Mouse (Mus musculus) frontal cortex, postnatal 10 days (tissue): ENCODE data around the gene Zzz3.
A peak's percentile ranks its signal among the peaks of the same experiment; 100 is the strongest.

ENCODE experiments used
- DNase-seq, 2 experiments: peaks; one replicate each; pipeline ENCODE4 v3.0.0; 2022; ENCODE audit warnings: low spot score in 2 of 2, mixed read lengths in 1 of 2

The Zzz3 gene

DNA sequence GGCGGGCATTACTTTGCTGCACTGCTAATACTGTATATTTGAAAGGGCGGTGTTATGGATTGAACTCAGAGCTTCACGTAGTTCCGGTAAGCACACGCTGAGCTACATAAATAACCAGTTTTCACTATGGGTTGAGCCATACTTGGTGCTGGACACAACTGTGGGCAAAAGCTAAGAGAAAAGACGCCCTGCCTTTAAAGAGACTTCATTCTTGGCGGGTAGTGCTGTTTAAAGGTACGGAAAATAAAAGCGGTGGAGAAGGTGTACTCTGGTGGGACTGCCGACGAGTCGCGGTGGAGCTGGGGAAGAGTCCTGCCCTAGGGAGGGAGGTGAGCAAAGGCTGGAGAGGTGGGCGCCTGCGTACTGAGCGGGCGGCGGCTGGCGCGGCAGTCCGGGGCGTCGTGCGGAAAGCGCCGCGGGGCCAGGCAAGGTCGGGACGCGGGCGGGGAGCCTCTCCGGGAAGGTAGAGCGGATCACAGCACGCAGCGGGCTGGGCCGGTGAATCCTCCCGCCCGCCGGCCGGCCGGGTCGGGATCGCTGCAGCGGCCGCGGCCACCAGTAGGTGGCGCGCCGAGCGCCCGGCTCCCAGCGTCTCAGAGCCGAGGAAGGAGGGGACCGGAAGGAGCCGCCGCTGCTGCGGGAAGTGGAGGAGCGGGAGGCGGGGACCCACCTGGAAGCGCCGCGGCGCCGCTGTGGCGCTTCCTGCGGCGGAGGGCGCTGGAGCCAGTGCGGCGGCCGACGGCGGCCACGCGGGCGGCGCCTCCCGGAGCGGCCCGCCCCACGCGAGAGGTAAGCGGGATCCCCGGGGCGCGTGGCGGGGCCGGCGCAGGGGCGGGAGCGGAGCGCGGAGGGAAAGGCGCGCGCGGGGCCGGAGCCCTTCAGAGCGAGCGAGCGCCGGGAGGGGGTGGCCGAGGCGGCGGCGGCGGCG, at the start of gene Zzz3:
TSS of gene Zzz3 (plus strand) at position 124 of the 928 bp plus-strand sequence.
- DNase-seq, result peak; percentile 80 to 87

DNA sequence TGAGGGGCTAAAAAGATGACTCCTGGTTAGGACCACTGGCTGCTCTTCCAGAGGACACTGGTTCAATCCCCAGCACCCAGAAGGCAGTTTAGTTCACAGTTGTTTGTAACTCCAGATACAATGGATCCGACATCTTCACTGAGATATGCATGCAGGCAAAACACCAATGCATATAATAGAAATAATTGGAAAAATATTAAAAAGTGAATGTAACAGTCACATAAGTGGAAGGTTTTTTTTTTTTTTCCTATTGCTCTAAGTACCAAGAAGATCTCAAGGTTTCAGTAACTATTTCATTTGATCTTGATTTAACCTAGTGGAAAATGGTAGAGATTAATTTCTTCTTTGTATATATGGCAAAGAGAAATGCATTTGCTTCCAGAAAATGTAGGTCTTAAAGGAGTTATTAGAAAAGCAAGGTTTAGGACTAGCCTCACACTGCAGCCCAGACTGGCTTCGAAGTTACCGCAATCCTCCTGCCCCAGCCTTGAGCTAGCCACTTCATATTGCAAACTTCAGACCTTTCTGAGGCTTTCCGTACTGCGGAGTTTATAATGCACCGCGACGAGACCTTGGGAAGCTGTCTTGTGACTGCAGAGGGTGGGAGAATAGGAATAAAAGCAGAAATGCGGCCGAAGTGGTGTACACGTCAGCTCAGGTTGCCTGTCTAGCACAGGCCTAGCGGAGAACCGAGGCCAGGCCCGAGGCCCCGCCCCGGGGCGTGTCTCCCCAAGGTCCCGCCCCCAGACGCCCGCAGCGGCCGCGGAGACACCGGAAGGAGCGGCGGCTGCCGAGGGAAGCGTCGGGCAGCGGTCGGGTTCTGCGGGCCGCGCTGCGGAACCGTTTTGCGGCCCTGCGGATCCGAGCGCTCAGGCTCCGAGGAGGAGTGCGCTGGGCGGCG, 49.3 kb upstream of the Zzz3 start, which contains the start of gene Usp33:
TSS of gene Usp33 (plus strand) at position 747 of the 901 bp plus-strand sequence.
- DNase-seq, result peak; percentile 87 to 92

DNA sequence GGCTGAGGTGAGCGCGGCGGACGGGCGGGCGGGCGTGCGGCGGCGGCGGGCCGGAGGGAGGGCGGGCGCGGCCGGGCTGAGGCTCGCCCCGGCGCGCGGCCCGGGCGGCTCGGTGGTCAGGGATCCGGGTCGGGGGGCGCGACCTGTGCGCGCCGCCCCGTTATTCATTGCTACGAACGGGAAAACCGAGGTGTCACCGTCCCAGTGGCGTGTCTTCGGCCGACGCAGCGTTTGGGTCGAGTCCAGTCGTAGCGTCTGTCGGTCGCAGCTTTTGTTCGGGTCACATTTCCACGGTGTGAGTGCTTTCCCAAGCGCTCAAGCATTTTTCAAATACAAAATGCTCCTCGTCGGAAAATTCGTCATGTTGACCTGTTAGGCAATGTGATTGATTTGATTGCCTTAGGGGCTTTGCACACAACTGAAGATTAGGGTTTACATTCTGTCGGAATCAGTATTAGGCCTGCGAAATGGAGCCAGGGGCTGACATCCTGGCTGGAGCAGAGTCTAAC, 48.6 kb upstream of the Zzz3 start:
- DNase-seq, result peak in 1 of 2 experiments; percentile 35

DNA sequence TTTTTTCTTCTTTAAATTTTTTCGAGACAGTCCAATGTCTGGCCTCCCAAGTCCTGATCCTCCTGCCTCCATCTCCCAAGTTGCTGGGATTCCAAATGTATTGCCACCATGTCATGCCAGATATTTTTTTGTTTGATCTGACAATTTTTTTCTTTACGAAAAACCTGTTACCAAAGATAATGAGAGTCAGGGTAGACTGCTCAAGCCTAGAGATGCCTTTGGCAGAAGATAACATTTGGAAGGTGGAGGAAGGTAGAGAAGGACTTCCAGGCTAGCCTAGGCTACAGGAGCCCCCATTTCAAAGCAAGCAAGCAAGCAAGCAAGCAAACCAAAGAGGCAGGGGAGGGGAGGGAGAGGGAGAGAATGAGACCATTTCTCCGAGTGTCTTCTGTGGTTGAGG, 48.0 kb upstream of the Zzz3 start:
- DNase-seq, result no peak

DNA sequence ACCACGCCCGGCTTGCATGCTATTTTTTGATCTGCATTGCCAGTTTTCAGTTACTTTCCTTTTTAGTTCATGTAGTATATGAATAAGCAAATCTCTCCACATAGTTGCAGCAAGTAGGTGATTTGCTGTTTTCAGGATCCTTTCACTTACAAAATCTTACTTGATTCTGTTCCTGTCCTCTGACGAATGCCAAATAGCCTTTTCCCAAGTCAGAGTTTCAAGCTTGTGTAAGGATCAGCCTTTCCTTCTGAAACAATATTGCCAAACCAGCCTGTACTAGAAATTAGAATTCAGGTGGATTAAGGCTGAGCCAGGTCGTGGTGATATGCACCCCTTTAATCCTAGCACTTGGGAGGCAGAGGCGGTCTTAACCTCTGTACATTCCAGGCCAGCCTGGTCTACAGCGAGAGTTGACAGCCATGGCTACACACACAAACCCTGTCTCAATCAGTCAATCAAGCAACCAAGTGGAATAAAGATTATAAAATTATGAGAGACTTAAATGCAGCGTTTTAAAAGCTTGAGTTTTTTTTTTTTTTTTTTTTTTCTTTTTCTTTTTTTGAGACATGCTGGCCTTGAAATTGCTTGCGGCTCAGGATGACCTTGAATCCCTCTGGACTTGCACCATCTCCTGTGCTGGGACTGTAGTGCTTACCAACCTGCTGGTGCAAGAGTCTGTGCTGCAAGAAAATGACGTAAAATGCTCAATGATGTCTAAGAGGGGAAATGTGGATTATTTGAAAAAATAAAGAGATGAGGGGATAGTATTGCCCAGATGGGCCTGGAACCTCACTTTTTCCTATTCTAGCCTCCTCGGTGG, 47.1 kb upstream of the Zzz3 start:
- DNase-seq, result no peak

DNA sequence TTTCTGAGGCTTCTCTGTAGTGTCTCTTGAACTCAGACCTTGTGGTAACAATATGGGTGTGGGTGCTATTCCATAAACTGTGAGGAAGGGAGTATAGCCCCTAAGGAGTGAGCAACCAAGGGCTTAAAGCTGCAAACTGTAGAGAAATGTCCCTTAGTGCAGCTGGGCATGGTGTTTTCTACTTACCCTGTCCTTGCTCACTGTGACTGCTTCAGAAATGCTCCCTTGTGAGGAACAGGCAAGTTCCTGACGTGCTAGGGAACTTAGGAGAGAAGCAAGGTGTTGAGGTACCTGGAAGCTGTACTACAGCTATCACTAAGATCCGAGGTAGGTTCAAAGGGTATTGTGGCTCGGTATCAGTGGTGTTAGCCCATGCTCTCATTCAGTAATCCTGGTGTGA, 44.8 kb upstream of the Zzz3 start:
- DNase-seq, result no peak

DNA sequence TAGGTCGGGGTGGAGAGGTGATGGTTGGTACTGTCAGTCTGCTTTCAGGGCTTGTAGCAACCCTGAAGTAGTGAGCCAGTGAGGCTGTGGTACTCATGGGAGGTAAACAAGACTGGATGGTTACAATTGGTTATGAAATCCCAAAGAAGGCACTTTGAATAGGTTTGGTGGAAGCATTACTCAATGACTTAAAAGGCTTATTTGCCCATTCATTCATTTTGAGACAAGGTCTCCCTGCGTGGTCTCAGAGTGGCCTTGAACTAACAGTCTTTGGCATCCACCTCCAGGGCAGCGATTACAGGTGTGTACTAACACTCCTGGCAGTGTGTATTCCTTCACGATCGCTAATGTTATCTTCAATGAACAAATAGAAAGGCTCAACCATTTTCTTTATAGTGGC, 44.3 kb upstream of the Zzz3 start:
- no peak for DNase-seq

DNA sequence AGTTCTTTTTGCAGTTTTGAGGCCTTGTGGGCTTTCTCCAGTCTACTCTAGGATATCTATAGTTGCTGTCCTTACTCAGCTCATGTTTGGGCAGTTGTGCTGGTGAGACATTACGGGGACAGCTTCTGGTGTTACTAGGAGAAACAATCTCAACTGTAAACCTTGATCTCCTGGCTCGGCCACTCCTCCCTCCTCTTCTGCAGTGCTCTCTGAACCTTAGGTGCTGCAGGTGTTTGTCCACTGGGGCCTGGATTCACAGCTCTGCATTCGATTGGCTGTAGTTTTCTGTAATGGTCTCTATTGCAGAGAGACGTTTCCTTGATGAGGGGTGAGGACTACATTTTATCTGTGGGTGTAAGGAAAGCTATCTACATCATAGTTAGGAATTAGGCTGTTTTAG, 43.0 kb upstream of the Zzz3 start:
- no peak for DNase-seq

DNA sequence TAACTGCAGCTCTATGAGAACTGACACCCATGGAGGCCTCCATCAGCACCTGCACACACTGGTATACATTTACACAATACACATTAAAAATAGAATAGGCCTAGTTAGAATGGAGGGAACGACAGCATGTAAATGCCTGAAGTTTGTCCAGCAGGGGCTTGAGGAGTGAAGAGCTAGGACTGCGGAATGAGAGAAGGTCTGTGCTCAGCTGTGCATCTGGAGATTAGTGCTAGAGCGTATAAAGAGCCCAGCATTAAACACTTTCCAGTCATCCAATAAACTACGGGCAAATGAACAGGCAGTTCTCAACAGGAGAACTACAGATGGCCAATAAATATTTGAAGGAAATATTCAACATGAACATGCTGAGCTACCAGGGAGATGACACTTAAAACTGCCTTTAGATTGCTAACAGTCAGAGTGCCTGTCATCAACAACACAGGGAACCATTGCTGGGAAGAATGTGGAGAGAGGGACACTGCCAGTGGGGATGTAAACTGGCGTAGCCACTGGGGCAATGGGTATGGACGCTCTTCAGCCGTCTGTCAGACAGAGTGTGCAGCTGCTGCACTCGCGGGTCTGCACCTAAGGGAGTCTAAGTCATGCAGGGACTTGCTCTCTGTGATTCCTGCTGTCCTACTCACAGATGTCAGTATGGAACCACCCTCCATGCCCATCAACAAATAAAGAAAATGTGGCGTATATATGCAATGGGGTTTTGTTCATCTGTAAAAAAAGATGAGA, 41.7 kb upstream of the Zzz3 start:
- DNase-seq, result no peak

DNA sequence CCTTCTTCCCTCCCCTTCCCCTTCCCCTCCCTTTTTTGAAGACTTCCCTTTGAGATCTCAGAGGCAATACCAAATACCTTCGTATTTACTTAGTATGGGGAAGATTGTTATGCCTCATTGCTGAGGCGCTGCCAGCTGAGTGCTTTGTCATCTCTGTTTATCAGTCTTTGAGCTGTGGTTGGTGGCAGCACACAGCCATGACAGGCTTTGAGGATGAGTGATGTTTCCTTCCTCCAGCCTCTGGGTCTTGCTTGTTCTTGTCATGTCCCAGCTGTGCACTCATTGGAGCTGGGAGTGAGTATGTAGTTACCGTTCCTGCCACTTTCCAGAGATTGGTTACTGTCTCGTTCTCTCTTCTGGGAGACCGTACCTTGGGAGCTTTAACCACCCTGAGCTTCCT, 39.9 kb upstream of the Zzz3 start:
- no peak for DNase-seq

DNA sequence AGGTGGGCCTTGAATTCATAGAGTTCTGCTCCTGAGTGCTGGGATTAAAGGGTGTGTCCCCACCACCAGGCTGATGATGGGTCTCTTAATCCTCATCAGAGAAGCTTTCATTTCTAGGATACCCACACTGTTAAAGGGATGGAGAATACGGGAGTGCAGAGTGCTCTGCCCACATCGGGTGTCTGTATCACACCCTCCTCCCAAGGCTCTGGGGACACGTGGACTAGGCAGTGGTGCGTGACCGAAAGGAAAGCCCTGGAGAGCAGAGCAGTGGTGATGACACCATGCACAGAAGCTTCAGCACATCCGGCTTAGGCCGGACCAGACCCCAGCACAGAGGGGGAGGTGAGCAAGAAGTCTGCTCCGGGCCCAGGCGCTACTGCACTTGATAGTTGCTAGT, 38.5 kb upstream of the Zzz3 start:
- no peak for DNase-seq

DNA sequence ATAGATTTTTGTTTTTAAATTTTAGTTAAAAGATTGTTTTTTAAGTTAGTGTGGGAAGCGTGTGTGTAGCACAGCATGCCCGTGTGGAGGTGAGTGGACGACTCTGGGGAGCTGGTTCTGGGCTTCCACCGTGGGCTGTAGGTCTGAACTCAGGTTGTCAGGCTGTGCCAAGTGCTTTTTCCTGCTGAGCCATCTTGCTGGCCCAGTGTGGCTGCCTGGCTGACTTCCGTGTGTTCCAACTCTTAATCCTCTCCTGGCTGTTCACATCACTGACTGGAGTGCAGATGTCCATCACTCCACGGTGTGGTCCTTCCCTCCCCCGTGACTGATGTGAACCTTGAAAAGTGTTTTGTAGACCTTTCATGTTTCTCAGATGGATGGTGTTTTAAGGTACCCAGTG, 36.1 kb upstream of the Zzz3 start:
- no peak for DNase-seq

DNA sequence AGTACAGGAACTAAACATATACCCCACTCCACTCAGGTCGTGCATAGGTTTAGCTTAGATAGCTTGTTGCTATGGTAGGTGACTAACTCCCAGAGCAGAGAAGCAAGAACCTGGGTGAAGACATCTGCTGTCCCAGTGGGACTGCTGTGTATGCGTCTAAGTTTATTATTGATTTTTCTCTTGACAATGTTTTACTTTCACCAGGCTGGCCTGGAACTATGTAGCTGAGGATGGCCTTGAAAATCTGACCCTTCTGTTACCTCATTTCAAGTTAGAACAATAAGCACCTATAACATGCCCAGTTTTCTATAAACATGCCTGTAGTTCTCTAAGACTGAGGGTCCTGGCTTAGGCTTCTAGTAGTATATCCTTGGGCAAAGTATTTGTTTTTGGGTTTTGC, 31.1 kb upstream of the Zzz3 start:
- DNase-seq, result no peak

DNA sequence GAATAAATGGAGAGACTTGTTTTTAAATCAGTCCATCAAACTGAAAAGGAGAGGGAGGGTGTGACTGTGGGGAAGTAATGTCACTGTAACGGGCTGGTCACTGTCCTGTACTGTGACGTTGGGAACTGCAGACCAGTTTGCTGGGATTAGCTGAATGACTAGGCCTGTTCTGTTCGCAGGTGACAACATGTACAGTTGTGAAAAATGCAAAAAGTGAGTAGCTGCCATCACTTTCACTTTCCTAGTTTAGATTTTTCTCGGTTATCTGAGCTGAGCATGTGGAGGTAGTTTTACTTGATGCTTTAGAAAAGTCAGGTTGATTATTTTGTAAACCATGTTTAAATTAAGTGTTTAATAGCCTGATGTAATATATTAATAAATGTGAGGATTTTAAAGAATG, 19.2 kb upstream of the Zzz3 start:
- no peak for DNase-seq

DNA sequence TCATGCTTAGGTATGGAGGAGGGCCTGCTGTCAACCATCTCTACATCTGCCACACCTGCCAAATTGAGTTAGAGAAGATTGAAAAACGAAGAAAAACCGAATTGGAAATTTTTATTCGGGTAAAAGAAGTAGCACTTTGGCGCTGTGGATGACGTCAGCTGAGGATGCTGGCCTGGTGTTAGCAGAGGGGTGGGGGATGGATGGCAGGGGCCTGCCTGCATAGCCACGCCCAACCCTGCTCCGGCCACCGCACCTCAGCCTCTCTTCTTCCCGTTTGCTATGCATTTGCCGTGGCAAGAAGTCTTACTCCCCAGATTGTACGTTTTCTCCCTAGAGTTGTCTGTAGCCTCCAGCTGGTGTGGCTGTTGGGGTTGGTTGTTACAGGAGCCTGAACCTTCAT, 11.2 kb upstream of the Zzz3 start:
- DNase-seq, result no peak

DNA sequence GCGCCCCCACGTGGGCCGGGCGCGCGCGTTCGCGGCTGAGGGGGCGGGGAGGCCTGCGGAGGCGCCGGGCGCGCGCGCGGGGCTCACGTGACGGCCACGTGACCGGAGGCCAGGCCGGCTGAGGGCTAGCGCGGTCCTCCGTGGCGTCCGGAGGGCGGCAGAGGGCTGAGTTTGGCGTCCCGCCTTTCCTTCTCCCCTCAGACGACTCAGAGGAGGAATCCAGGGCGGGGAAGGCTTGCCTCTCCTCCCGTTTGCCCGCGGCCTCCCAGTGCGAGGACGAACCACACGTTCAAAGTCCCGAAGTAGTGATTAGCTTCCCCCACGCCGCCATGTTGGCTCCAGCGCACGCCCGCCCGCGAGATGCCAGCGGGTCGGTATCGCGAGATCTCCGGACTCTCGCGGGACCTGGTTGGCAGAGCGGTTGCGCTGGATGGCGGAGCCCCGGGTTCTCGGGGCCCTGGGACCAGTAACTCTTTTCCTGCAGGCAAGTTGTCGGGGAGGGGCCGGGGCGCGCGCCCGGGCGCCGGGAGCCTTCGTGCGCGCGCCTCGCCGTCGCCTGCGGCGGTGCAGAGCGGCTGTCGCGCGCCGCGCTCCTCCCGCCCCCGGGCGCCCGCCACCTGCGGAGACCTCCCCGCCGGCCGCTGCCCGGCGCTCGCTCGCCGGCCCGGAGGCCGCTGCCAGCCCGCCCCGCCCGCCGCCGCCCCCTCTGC, 1.2 kb downstream of the Zzz3 start:
- DNase-seq, result peak; percentile 94 to 98

DNA sequence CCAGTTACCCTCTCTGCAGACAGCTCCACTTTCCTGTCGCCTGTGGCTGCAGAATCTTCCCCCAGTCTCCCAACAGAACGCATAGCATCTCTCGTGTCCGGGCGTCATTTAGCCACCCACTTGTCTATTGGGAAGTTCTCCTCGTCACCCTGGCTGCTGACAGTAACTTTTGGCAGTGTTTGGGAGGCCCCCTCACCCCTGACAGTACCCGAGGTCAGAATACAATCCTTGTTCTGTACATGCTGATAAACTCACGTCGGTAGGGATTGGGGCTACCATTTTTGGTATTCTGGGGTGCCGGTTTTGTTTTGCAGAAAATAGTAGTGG, 1.7 kb downstream of the Zzz3 start:
- DNase-seq, result peak; percentile 22 to 28

DNA sequence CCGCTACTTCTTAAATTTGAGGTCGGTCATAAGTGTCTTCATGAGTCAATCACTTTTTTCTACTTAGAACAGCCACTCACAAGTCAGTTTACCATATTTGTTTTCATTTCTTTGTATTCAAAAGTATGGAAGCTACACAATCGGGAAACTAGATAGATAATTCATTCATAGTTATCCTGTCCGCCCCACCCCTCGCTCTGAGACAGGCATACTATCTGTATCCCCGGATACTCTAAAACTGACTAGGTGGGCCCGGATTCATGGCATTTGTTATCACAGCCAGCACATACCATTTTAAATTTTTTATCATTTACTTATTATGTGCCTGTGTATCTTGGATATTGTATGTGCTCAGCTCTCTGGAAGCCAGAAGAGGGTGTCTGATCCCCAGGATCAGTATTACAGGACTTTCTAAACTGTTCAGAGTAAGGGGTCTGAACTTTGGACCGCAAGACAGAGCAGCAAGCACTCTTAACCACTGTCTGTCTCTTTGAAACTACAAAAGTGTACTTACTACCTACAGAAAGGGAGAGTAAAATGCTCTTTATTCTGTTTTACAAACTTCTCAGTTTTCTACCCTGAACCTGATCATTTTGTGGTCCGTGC, 2.2 kb downstream of the Zzz3 start:
- DNase-seq, result no peak

DNA sequence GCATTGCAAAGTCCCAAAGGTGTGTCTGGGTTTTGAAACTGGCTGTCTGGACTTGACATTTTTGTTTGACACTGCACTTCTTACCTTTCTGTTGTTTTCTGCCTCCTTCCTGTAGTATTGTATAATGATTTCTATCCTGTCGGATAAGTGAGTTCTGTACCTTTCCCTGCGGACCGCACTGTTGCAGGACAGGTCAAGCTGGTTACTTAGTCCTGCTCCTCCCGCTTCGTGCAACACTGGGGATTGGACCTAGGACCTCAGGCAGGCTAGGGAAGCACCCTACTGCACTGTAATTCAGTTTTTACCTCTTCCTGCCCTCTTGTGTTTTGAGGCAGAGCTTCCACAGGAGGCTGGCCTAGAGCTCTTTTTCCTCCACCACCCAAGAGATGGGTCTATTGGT, 5.2 kb downstream of the Zzz3 start:
- DNase-seq, result no peak

DNA sequence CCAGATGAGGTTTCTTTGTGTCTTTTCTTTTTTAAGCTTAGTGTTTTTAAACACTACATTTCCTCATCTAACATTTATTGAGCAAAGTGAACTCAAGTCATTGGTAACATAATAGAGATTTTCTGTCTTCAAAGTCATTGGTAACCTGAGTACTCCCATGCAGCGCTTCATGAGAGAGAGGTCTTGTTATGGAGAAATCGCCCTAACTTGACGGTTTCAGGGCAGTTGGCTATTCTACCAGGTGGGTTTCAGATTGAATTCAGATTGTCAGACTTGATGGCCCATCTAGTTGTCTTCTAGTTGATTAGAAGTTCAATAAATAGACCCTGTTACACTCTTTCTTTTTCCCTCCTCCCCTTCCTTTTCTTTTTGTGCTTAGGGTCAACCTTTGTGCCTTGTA, 5.6 kb downstream of the Zzz3 start:
- no peak for DNase-seq
